Mouse (Mus musculus): ENCODE results near the gene Phlda2.
"Not testable (repeated sequence)": the region's sequence is repeated elsewhere in the genome, so short reads cannot be mapped to it uniquely, and the experiment has no call there.

Phlda2 gene

GRCm38 (mm10) chr7:143502418-143503200 lies at the start of gene Phlda2:
TSS of gene Phlda2 (minus strand) at chr7:143503150.
- in situ Hi-C loops (cut with MseI, MboI): no loop called here

GRCm38 (mm10) chr7:143549588-143550220 lies 46.8 kb upstream of the Phlda2 start:
- in situ Hi-C loops (cut with MseI, MboI): no loop called here

GRCm38 (mm10) chr7:143548976-143549457 lies 46.1 kb upstream of the Phlda2 start, which contains the start of gene Nap1l4:
TSS of gene Nap1l4 (minus strand) at chr7:143549106.
- in situ Hi-C loops (cut with MseI, MboI): no loop called here

- in situ Hi-C loops (cut with MseI, MboI): no loop called here
These were observed 45.4 kb upstream of the Phlda2 start for GRCm38 (mm10) chr7:143548231-143548961.

GRCm38 (mm10) chr7:143546554-143546953 lies 43.6 kb upstream of the Phlda2 start:
- in situ Hi-C loops (cut with MseI, MboI): no loop called here

GRCm38 (mm10) chr7:143544368-143544767 lies 41.4 kb upstream of the Phlda2 start:
- in situ Hi-C loops (cut with MseI, MboI): no loop called here

GRCm38 (mm10) chr7:143538671-143539070 lies 35.7 kb upstream of the Phlda2 start:
- in situ Hi-C loops (cut with MseI, MboI): no loop called here

- in situ Hi-C loops (cut with MseI, MboI): not testable (repeated sequence)
These were observed 35.3 kb upstream of the Phlda2 start for GRCm38 (mm10) chr7:143538229-143538628.

- in situ Hi-C loops (cut with MseI, MboI): no loop called here
These were observed 33.3 kb upstream of the Phlda2 start for GRCm38 (mm10) chr7:143536251-143536650.

GRCm38 (mm10) chr7:143533284-143533683 lies 30.3 kb upstream of the Phlda2 start:
- in situ Hi-C loops (cut with MseI, MboI): no loop called here

GRCm38 (mm10) chr7:143532410-143532809 lies 29.5 kb upstream of the Phlda2 start:
- in situ Hi-C loops (cut with MseI, MboI): no loop called here

- in situ Hi-C loops (cut with MseI, MboI): no loop called here
These were observed 16.4 kb upstream of the Phlda2 start for GRCm38 (mm10) chr7:143519333-143519732.

GRCm38 (mm10) chr7:143514416-143514768 lies 11.4 kb upstream of the Phlda2 start:
- in situ Hi-C loops (cut with MseI, MboI): no loop called here

GRCm38 (mm10) chr7:143513763-143514415 lies 10.9 kb upstream of the Phlda2 start:
- in situ Hi-C loops (cut with MseI, MboI): no loop called here

GRCm38 (mm10) chr7:143511335-143511712 lies 8.4 kb upstream of the Phlda2 start:
- in situ Hi-C loops (cut with MseI, MboI): no loop called here

- in situ Hi-C loops (cut with MseI, MboI): no loop called here
These were observed 7.8 kb upstream of the Phlda2 start for GRCm38 (mm10) chr7:143510593-143511334.

GRCm38 (mm10) chr7:143509566-143509965 lies 6.6 kb upstream of the Phlda2 start:
- in situ Hi-C loops (cut with MseI, MboI): no loop called here

- in situ Hi-C loops (cut with MseI, MboI): no loop called here
These were observed 3.7 kb upstream of the Phlda2 start for GRCm38 (mm10) chr7:143506675-143507074.

GRCm38 (mm10) chr7:143506271-143506670 lies 3.3 kb upstream of the Phlda2 start:
- in situ Hi-C loops (cut with MseI, MboI): no loop called here

GRCm38 (mm10) chr7:143505823-143506222 lies 2.9 kb upstream of the Phlda2 start:
- in situ Hi-C loops (cut with MseI, MboI): no loop called here

GRCm38 (mm10) chr7:143505411-143505810 lies 2.5 kb upstream of the Phlda2 start:
- in situ Hi-C loops (cut with MseI, MboI): no loop called here

Data from mouse trophoblast stem cell (cell line).